Mouse (Mus musculus) neural tube, embryonic 13.5 days (tissue): Measurements from ENCODE around the gene Cox6b2. TPM values are rescaled to one million over a fixed set of nuclear protein-coding genes. Genes with fewer than 3 reads are reported as not detected.
"Not testable (repeated sequence)": the region's sequence is repeated elsewhere in the genome, so short reads cannot be mapped to it uniquely, and the experiment has no call there.

Source experiments
- ATAC-seq: fragments of 200-750 bp; cut with Nextera tagmentation; 2 replicates; pipeline ENCODE4 v1.8.0; 2017; ENCODE audit warnings: low read depth, mild to moderate bottlenecking, moderate TSS enrichment, moderate library complexity
- H3K27ac ChIP-seq: fragments of 300-500 bp; sonication (generic); replicated peaks from 2 replicates; pipeline ENCODE4 v1.5.1; 2015; ENCODE audit warnings: moderate library complexity, mild to moderate bottlenecking, inconsistent platforms
- H3K27me3 ChIP-seq: fragments of 300-500 bp; sonication (generic); 2 replicates; pipeline ENCODE4 v1.6.1; 2015; ENCODE audit warnings: mild to moderate bottlenecking, inconsistent platforms
- H3K36me3 ChIP-seq: fragments of 300-500 bp; sonication (generic); 2 replicates; pipeline ENCODE4 v1.6.1; 2015; ENCODE audit warnings: mild to moderate bottlenecking, inconsistent platforms
- H3K4me1 ChIP-seq: fragments of 300-500 bp; sonication (generic); replicated peaks from 2 replicates; pipeline ENCODE4 v1.6.1; 2015; ENCODE audit warnings: inconsistent platforms
- H3K4me2 ChIP-seq: fragments of 300-500 bp; sonication (generic); 2 replicates; pipeline ENCODE4 v1.6.1; 2015; ENCODE audit warnings: inconsistent platforms, mild to moderate bottlenecking, moderate library complexity
- H3K4me3 ChIP-seq: fragments of 300-500 bp; sonication (generic); 2 replicates; pipeline ENCODE4 v1.5.1; 2015; ENCODE audit warnings: mild to moderate bottlenecking, inconsistent platforms
- H3K9ac ChIP-seq: fragments of 300-500 bp; sonication (generic); 2 replicates; pipeline ENCODE4 v1.6.1; 2015; ENCODE audit warnings: moderate library complexity, mild to moderate bottlenecking, inconsistent platforms
- H3K9me3 ChIP-seq: fragments of 300-500 bp; sonication (generic); 2 replicates; pipeline ENCODE4 v1.6.1; 2016; ENCODE audit warnings: inconsistent platforms
- WGBS: fragments of 180-500 bp; shearing (Covaris S2); methylation state at CpG from one replicate; pipeline ENCODE4 v1.1.7; 2015; 5-methylcytosine and 5-hydroxymethylcytosine counted together
- polyA plus RNA-seq: library from polyadenylated mRNA; unstranded; fragments of >200 nt; fragmentation: Nextera tagmentation; extraction: Ambion mirVana; gene quantifications from 2 replicates; pipeline ENCODE4 v1.2.1, GENCODE M21; 2015

Gene Cox6b2
- polyA plus RNA-seq: 18.9 and 19.0 TPM in 2 replicates

GRCm38 (mm10) chr7:4752821-4753570, at the start of gene Cox6b2:
Gene Cox6b2 (minus strand): TSS chr7:4753094.
- H3K27me3 ChIP-seq: no peaks in the 10 kb centered on the region; the same call in 1 of the 2 replicates
- H3K27ac ChIP-seq: no peak within 1 kb of the TSS
- H3K4me2 ChIP-seq: peak within 1 kb of the TSS; percentile 55
- H3K4me3 ChIP-seq: peak within 1 kb of the TSS; percentile 35
- H3K4me1 ChIP-seq: peaks cover 21% of the 10 kb centered on the region
- peak; percentile 94 for ATAC-seq
- WGBS: 3% methylated on average over 24 of the region's 24 CpGs
- no peaks in the 10 kb centered on the region for H3K9me3 ChIP-seq
- peak within 1 kb of the TSS; percentile 49 for H3K9ac ChIP-seq
- H3K36me3 ChIP-seq: 0 out of 2 replicates have a peak, but pooled peaks cover 5% of the 10 kb centered on the region

DNA sequence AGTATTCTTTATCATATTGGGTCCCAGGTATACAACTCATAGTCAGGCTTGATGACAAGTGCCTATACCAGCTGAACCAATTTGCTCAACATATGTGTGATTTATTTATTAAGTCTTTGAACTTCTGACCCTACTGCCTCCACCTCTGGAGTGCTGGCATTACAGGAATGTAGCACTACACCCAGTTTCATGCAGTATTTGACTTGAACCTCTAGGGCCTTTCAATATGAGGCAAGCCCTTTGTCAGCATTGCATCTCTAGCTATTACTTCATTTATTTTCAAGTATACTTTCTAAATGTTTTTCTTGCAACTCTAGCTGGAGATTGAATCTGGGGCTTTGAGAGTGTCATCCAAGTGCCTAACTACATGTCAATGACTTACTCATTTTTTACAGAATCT, 49.4 kb upstream of the Cox6b2 start:
- Histone ChIP-seq H3K27ac (no peak overlapping the region), H3K27me3 (no peaks in the 10 kb centered on the region), H3K4me2 (no peak overlapping the region), H3K9me3 (no peaks in the 10 kb centered on the region), H3K4me1 (no peaks in the 10 kb centered on the region), H3K4me3 (no peak overlapping the region), H3K36me3 (peaks cover 41% of the 10 kb centered on the region), H3K9ac (no peak overlapping the region)
- no peak for ATAC-seq

GRCm38 (mm10) chr7:4795767-4796433, 43.0 kb upstream of the Cox6b2 start:
- H3K9ac ChIP-seq: no peak overlapping the region
- 76% methylated on average over 7 of the region's 7 CpGs for WGBS
- 0 out of 2 replicates have a peak, but pooled peaks cover under 1% of the 10 kb centered on the region for H3K27me3 ChIP-seq
- no peak overlapping the region for H3K27ac ChIP-seq
- no peak overlapping the region for H3K4me3 ChIP-seq
- H3K9me3 ChIP-seq: no peaks in the 10 kb centered on the region
- no peak for ATAC-seq
- peaks cover 19% of the 10 kb centered on the region for H3K4me1 ChIP-seq
- no peak overlapping the region for H3K4me2 ChIP-seq
- H3K36me3 ChIP-seq: peaks cover 50% of the 10 kb centered on the region

DNA sequence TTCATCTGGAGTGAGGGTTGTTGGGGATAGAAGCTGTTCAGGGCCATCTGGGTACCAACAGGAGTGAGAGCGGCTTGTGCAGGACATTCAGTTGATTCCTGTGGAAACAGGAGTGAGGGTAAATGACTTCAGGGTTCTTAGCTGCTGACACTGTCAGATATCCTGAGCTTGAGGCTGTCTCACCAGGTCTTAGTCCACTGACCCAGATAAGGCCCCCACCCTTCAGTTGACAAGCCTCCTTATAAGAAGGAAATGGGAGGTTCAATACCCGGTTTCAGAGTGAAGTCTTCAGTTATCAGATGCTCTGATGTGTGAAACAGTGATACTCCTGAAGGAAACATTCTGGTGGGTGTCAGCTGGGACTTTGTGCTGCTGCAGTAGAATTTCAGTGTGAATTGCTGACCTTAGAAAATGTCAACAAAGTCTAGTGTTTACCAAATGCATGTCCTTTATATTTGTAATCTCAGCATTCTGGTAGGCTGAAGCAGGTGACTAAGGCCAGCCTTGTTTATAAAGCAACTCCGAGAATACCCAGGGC, 41.8 kb upstream of the Cox6b2 start:
- Histone ChIP-seq H3K27me3 (peaks cover 9% of the 10 kb centered on the region), H3K27ac (no peak overlapping the region), H3K4me3 (0 out of 2 replicates have a peak overlapping the region, but pooled peaks have one; percentile 59), H3K36me3 (peaks cover 50% of the 10 kb centered on the region), H3K4me1 (peaks cover 19% of the 10 kb centered on the region), H3K9ac (0 out of 2 replicates have a peak overlapping the region, but pooled peaks have one; percentile 85), H3K9me3 (no peaks in the 10 kb centered on the region), H3K4me2 (no peak overlapping the region; the same call in 1 of the 2 replicates)
- 86% methylated on average over 3 of the region's 3 CpGs for WGBS
- ATAC-seq: no peak

DNA sequence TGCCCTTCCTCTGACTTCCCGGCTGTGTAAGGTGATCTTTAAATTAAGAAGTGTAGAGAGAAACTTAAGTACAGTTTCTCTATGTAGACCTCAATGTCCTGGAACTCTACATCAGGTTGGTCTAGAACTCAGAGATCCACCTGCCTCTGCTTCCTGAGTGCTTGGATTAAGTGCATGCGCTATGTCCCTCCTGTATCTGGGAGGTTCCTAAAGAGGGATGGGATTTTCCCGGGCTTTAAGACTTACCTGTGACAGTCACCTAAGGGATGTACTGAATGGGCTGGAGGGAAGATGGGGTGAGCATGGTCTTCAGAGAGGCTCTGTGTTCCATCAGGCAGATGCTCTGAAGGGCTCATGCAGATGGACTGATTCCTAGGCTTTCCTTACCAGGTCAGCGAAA, 40.8 kb upstream of the Cox6b2 start:
- Histone ChIP-seq H3K4me1 (peaks cover 25% of the 10 kb centered on the region), H3K27ac (no peak overlapping the region), H3K9ac (peak overlapping the region; percentile 85), H3K9me3 (no peaks in the 10 kb centered on the region), H3K4me3 (peak overlapping the region; percentile 59), H3K36me3 (peaks cover 46% of the 10 kb centered on the region), H3K27me3 (peaks cover 13% of the 10 kb centered on the region), H3K4me2 (peak overlapping the region; percentile 90)
- no peak for ATAC-seq
- WGBS: 52% methylated on average over 4 of the region's 4 CpGs

- H3K4me3 ChIP-seq: peak overlapping the region; percentile 59
- peaks cover 30% of the 10 kb centered on the region for H3K4me1 ChIP-seq
- H3K9ac ChIP-seq: peak overlapping the region; percentile 85
- not testable (repeated sequence) for H3K9me3 ChIP-seq, ATAC-seq
- H3K4me2 ChIP-seq: peak overlapping the region; percentile 90
- H3K36me3 ChIP-seq: peaks cover 44% of the 10 kb centered on the region
- H3K27ac ChIP-seq: peak overlapping the region; percentile 86
- peaks cover 17% of the 10 kb centered on the region for H3K27me3 ChIP-seq
- under 1% methylated on average over 31 of the region's 31 CpGs for WGBS
Observed at GRCm38 (mm10) chr7:4793248-4793647, 40.4 kb upstream of the Cox6b2 start.

DNA sequence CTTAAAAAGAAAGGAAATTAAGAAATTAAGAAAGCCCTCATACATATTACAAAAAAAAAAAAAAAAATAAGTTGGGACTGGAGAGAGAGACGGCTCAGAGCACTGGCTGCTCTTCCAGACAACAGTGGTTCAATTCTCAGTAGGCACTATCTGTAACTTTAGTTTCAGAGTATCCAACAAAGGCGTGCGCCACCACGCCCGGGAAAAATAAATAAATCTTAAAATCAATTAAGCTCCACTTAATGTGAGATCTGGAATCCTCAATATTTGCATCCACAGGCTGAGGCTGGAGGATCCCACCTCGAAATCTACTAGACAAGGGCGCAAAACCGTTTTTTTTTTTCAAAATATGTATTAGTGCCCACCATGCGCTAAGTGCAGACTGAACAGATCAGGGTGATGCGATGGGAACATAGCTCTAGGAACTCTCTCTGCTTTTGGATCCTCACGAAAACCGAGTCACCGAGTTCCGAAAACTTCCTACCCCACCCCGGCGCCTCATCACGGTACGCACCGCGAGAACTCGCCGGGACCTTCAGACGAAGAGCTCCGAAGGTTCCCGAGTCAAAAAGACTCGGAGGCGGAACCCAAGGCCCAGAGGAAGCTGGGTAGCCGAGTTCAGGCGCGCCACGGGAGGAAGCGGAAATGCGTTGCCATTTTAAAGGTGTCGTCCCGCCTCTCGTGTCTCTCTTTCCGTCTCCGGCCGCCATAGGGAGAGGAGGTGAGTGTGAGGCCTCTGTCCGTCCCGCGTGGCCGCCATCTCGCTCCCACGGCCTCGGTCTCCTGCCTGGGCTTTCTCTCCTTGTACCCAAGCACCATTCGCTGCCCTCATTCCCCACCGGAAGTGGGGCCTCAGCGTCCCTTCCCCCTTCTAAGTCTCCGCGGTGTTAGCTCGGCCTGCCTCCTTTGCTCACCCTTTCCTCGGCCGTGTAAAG, 39.7 kb upstream of the Cox6b2 start, which contains the start of gene Rpl28:
Gene Rpl28, plus strand, starts transcription at position 597 of the 935 bp plus-strand sequence.
- H3K27ac ChIP-seq: peak within 1 kb of the TSS; percentile 86
- H3K36me3 ChIP-seq: peaks cover 40% of the 10 kb centered on the region
- H3K4me3 ChIP-seq: peak within 1 kb of the TSS; percentile 59
- ATAC-seq: peak; percentile 89
- H3K9ac ChIP-seq: peak within 1 kb of the TSS; percentile 85
- H3K27me3 ChIP-seq: peaks cover 21% of the 10 kb centered on the region
- peaks cover 30% of the 10 kb centered on the region for H3K4me1 ChIP-seq
- peak within 1 kb of the TSS; percentile 90 for H3K4me2 ChIP-seq
- 2% methylated on average over 54 of the region's 54 CpGs for WGBS
- no peaks in the 10 kb centered on the region for H3K9me3 ChIP-seq

GRCm38 (mm10) chr7:4789436-4789935, 36.6 kb upstream of the Cox6b2 start, which contains the start of gene Tmem238:
Gene Tmem238 (minus strand): TSS chr7:4789656.
- 9% methylated on average over 40 of the region's 40 CpGs for WGBS
- Histone ChIP-seq H3K4me1 (peaks cover 26% of the 10 kb centered on the region), H3K9me3 (no peaks in the 10 kb centered on the region), H3K27me3 (peaks cover 25% of the 10 kb centered on the region), H3K4me3 (peak within 1 kb of the TSS; percentile 56), H3K27ac (peak within 1 kb of the TSS; percentile 56; the same call in 1 of the 2 replicates), H3K9ac (peak within 1 kb of the TSS; percentile 84), H3K36me3 (peaks cover 9% of the 10 kb centered on the region), H3K4me2 (peak within 1 kb of the TSS; percentile 89)
- ATAC-seq: 0 out of 2 replicates have a peak, but pooled peaks have one; percentile 3

GRCm38 (mm10) chr7:4788499-4789435, 35.9 kb upstream of the Cox6b2 start:
- ATAC-seq: peak; percentile 28
- Histone ChIP-seq H3K9me3 (no peaks in the 10 kb centered on the region), H3K4me1 (peaks cover 19% of the 10 kb centered on the region), H3K36me3 (peaks cover 2% of the 10 kb centered on the region; the same call in 1 of the 2 replicates), H3K9ac (peak overlapping the region; percentile 84), H3K4me3 (peak overlapping the region; percentile 56), H3K27me3 (peaks cover 25% of the 10 kb centered on the region), H3K4me2 (peak overlapping the region; percentile 89), H3K27ac (peak overlapping the region; percentile 56; the same call in 1 of the 2 replicates)
- WGBS: 2% methylated on average over 64 of the region's 64 CpGs

GRCm38 (mm10) chr7:4783667-4784268, 30.9 kb upstream of the Cox6b2 start:
- no peak for ATAC-seq
- WGBS: 81% methylated on average over 14 of the region's 14 CpGs
- H3K27me3 ChIP-seq: peaks cover 46% of the 10 kb centered on the region

More at GRCm38 (mm10) chr7:4783667-4784268, 30.9 kb upstream of the Cox6b2 start:
- H3K36me3 ChIP-seq: no peaks in the 10 kb centered on the region
- no peak overlapping the region for H3K9ac ChIP-seq
- no peak overlapping the region for H3K27ac ChIP-seq
- no peaks in the 10 kb centered on the region for H3K9me3 ChIP-seq
- no peak overlapping the region for H3K4me3 ChIP-seq
- H3K4me2 ChIP-seq: no peak overlapping the region
- H3K4me1 ChIP-seq: peaks cover 6% of the 10 kb centered on the region
